In the genomic region with DNA sequence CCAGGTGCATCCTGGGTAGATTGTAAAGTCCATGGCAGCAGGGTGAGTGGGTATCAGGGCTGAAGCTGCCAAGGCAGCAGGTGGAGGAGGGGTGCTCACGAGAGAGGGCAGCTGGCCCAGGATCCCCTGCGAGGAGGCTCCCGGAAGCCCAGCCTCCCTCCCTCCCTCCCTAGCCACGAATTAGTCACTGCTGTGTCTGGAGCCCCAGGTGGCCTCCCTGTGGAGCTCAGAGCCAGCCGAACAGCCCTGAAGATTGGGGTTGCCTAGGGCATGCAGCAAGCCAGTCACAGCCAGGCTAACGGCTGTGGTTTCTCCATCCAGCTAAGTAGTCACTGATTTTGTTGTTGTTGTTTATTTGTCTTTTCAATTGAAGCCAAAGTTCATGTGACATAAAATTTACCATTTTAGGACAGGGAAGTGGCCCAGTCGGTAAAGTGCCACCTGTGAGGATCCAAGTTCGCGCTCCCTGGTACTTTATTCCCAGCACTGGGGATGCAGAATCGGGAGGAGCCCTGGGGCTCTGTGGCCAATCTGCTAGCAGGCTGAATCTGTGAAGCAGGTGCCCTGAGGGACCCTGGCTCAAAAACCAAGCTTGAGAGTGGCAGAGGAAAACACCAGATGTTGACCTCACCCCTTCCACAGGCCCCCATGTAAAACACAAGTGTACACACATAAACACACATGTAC, we compare ENCODE assay signal across 9 mouse cellular contexts. TPM values are rescaled to one million over a fixed set of nuclear protein-coding genes. Genes with fewer than 3 reads are reported as not detected.
DNase-seq lines count a peak whose midpoint lies in the region; ATAC-seq and TF ChIP-seq lines count a peak whose summit lies in the region.
"Had no signal": no experiment of that assay in that cellular context is flagged by ENCODE, and none has a peak within 500 bp of the region (broad histone marks: within the 10 kb centered on the region; RNA-seq: fewer than 3 reads in every experiment).

No protein-coding gene starts in this region.

- WGBS in heart, embryonic 12.5 days: 12% methylated on average over 10 of the region's 10 CpGs
- 17% methylated on average over 10 of the region's 10 CpGs for WGBS in intestine, embryonic 14.5 days
- WGBS in midbrain, embryonic 15.5 days: 10% methylated on average over 10 of the region's 10 CpGs

- no peak for TF ChIP-seq POLR2A in embryonic fibroblast, embryonic 13.5 days (IDR thresholded peaks at IDR 0.05; ENCODE audit: low read depth, low read length)

- no peaks in the 10 kb centered on the region for H3K9me3 ChIP-seq in heart, embryonic 12.5 days (replicated peaks)
- 0 out of 2 replicates have a peak, but pooled peaks cover 4% of the 10 kb centered on the region for H3K9me3 ChIP-seq in intestine, embryonic 14.5 days (ENCODE audit: control insufficient read depth, low read length)
- no peaks in the 10 kb centered on the region for H3K9me3 ChIP-seq in midbrain, embryonic 15.5 days

- peaks cover 34% of the 10 kb centered on the region for H3K4me1 ChIP-seq in heart, embryonic 12.5 days (replicated peaks)
- H3K4me1 ChIP-seq in embryonic fibroblast, embryonic 13.5 days (ENCODE audit: control insufficient read depth, insufficient read depth, low read length): no peaks in the 10 kb centered on the region
- peaks cover 8% of the 10 kb centered on the region; the same call in 1 of the 2 replicates for H3K4me1 ChIP-seq in intestine, embryonic 14.5 days (replicated peaks; ENCODE audit: control insufficient read depth, insufficient read depth, low read length)
- peaks cover 21% of the 10 kb centered on the region for H3K4me1 ChIP-seq in midbrain, embryonic 15.5 days

- H3K27me3 ChIP-seq in heart, embryonic 12.5 days (replicated peaks): peaks cover 11% of the 10 kb centered on the region
- H3K27me3 ChIP-seq in intestine, embryonic 14.5 days (replicated peaks; ENCODE audit: control insufficient read depth, insufficient read depth, low read length): no peaks in the 10 kb centered on the region; the same call in 1 of the 2 replicates
- H3K27me3 ChIP-seq in midbrain, embryonic 15.5 days (replicated peaks): no peaks in the 10 kb centered on the region

- 0 out of 2 replicates have a peak overlapping the region, but pooled peaks have one; percentile 18 for H3K9ac ChIP-seq in heart, embryonic 12.5 days
- H3K9ac ChIP-seq in intestine, embryonic 14.5 days (ENCODE audit: low read length): no peak overlapping the region
- no peak overlapping the region for H3K9ac ChIP-seq in midbrain, embryonic 15.5 days
- H3K9ac ChIP-seq: liver, embryonic 14.5 days had no signal

- DNase-seq in heart, adult 9 months (ENCODE audit: low spot score in 2 of 2): no peak
- DNase-seq in adrenal gland, postnatal 14 days: peak; percentile 84
- DNase-seq in intestine, embryonic 14.5 days (ENCODE audit: low spot score): no peak
- DNase-seq in layer of hippocampus, postnatal 25 days (ENCODE audit: extremely low spot score in 1 of 2, low spot score in 1 of 2): no peak
- DNase-seq in testis, postnatal 14 days (ENCODE audit: low spot score): no peak

- ATAC-seq in heart, embryonic 12.5 days (ENCODE audit: insufficient number of reproducible peaks, low FRiP score): peak; percentile 62
- ATAC-seq in intestine, embryonic 14.5 days (replicated peaks; ENCODE audit: low FRiP score, low TSS enrichment, low read depth): peak; percentile 79
- peak; percentile 80 for ATAC-seq in midbrain, embryonic 15.5 days (replicated peaks)

- no peaks in the 10 kb centered on the region for H3K36me3 ChIP-seq in heart, embryonic 12.5 days
- no peaks in the 10 kb centered on the region for H3K36me3 ChIP-seq in intestine, embryonic 14.5 days (ENCODE audit: control insufficient read depth, insufficient read depth, low read length)
- H3K36me3 ChIP-seq in midbrain, embryonic 15.5 days (replicated peaks): no peaks in the 10 kb centered on the region

- H3K4me3 ChIP-seq in heart, embryonic 12.5 days: 0 out of 2 replicates have a peak overlapping the region, but pooled peaks have one; percentile 8
- no peak overlapping the region for H3K4me3 ChIP-seq in embryonic fibroblast, embryonic 13.5 days (ENCODE audit: insufficient read depth, low read length)
- H3K4me3 ChIP-seq in intestine, embryonic 14.5 days (ENCODE audit: low read depth, low read length): no peak overlapping the region
- H3K4me3 ChIP-seq in midbrain, embryonic 15.5 days: no peak overlapping the region

- peak overlapping the region; percentile 62 for H3K4me2 ChIP-seq in heart, embryonic 12.5 days
- H3K4me2 ChIP-seq in intestine, embryonic 14.5 days (ENCODE audit: low read length): peak overlapping the region; percentile 29; the same call in 1 of the 2 replicates
- H3K4me2 ChIP-seq in midbrain, embryonic 15.5 days: peak overlapping the region; percentile 1; the same call in 1 of the 2 replicates

- no peak for TF ChIP-seq CTCF in embryonic fibroblast, embryonic 13.5 days (IDR thresholded peaks at IDR 0.05; ENCODE audit: borderline replicate concordance, insufficient read depth, low read length)

- no peak overlapping the region for H3K27ac ChIP-seq in heart, embryonic 12.5 days (ENCODE audit: poor library complexity, severe bottlenecking)
- H3K27ac ChIP-seq in embryonic fibroblast, embryonic 13.5 days (ENCODE audit: insufficient read depth, low read length): 0 out of 2 replicates have a peak overlapping the region, but pooled peaks have one; percentile 11
- no peak overlapping the region for H3K27ac ChIP-seq in intestine, embryonic 14.5 days (ENCODE audit: low read depth)
- peak overlapping the region; percentile 56; the same call in 1 of the 2 replicates for H3K27ac ChIP-seq in midbrain, embryonic 15.5 days
- H3K27ac ChIP-seq: liver, embryonic 14.5 days had no signal

RNA-seq across cellular contexts. Expression of a gene that starts 10.4 kb away (rescaled TPM):
- 17.3 and 20.4 TPM in 2 replicates for polyA plus RNA-seq in heart, embryonic 12.5 days (2016; fragmentation: Nextera tagmentation; extraction: Ambion mirVana)
- total RNA-seq in adrenal gland, postnatal 14 days (2021): 78.8 and 80.8 TPM in 2 replicates
- 0.88 TPM in 1 of 2 replicates, not detected in the other for polyA plus RNA-seq in embryonic fibroblast, embryonic 13.5 days (2011; ENCODE audit: insufficient read length, low read depth, missing spikeins)
- polyA plus RNA-seq in intestine, embryonic 14.5 days (2014; fragmentation: Nextera tagmentation; extraction: Ambion mirVana): 1.7 and 3.8 TPM in 2 replicates
- 6.5 and 7.9 TPM in 2 replicates for polyA plus RNA-seq in midbrain, embryonic 15.5 days (2015; fragmentation: Nextera tagmentation; extraction: Ambion mirVana)
- total RNA-seq in layer of hippocampus, postnatal 25 days (2021): 100 to 1,000 TPM in 1 of 2 experiments, 10 to 100 TPM in 1; 80.0 to 100 TPM

Comparison
In these comparisons a context has a peak if more than half of its experiments do, and no peak if none do; other contexts are left out.
1. H3K27ac ChIP-seq: peak in embryonic fibroblast, embryonic 13.5 days (single experiment) and midbrain, embryonic 15.5 days (single experiment); none in heart, embryonic 12.5 days (single experiment) and intestine, embryonic 14.5 days (single experiment).
2. H3K4me2 ChIP-seq: peak in every context shown above with its lines; median percentile 62 in heart, embryonic 12.5 days; 29 in intestine, embryonic 14.5 days; 1 in midbrain, embryonic 15.5 days.
3. Peak in every context shown above with its lines, with median percentiles within 50 percentile points of each other: ATAC-seq.